Mouse (Mus musculus) olfactory bulb, adult 2 months (tissue): ENCODE measurements around the gene Noa1. TPM values are rescaled to one million over a fixed set of nuclear protein-coding genes. Genes with fewer than 3 reads are reported as not detected.

ENCODE experiments used
- H3K27ac ChIP-seq: fragments of 200-500 bp; 2 replicates; pipeline ENCODE4 v1.5.1; 2012; ENCODE audit warnings: low read depth, low read length; ENCODE audit not compliant: insufficient read depth
- H3K4me1 ChIP-seq: fragments of 200-500 bp; 2 replicates; pipeline ENCODE4 v1.6.1; 2012; ENCODE audit warnings: low read length; ENCODE audit not compliant: control insufficient read depth, insufficient read depth
- H3K4me3 ChIP-seq: fragments of 200-500 bp; 2 replicates; pipeline ENCODE4 v1.5.1; 2012; ENCODE audit warnings: mild to moderate bottlenecking, low read depth, low read length, moderate library complexity; ENCODE audit not compliant: insufficient read depth
- CTCF ChIP-seq: fragments of 200-500 bp; IDR thresholded peaks from 2 replicates; pipeline ENCODE4 v1.5.1; 2012; ENCODE audit warnings: low read depth, mild to moderate bottlenecking, low read length, moderate library complexity; ENCODE audit not compliant: insufficient read depth
- POLR2A ChIP-seq: fragments of 200-500 bp; IDR thresholded peaks from 2 replicates; pipeline ENCODE4 v1.6.1; 2012; ENCODE audit warnings: mild to moderate bottlenecking, low read depth, low read length, moderate library complexity; ENCODE audit not compliant: insufficient read depth
- WGBS: fragments of 180-500 bp; shearing (Covaris S2); methylation state at CpG from one replicate; pipeline ENCODE4 v1.1.7; 2018; 5-methylcytosine and 5-hydroxymethylcytosine counted together
- polyA plus RNA-seq: library from polyadenylated mRNA; stranded (reverse); fragments of >200 nt; gene quantifications from 2 replicates; pipeline ENCODE4 v1.2.4, GENCODE M21; 2012; ENCODE audit warnings: low replicate concordance; ENCODE audit not compliant: missing spikeins, insufficient read depth, insufficient read length

The Noa1 gene
- polyA plus RNA-seq, 1 experiment, result not detected

GRCm38 (mm10) chr5:77277204-77277603 lies 32.7 kb downstream of the Noa1 start:
- Histone ChIP-seq H3K27ac (no peak overlapping the region), H3K4me1 (no peaks in the 10 kb centered on the region), H3K4me3 (no peak overlapping the region)
- TF ChIP-seq POLR2A, result no peak
- no peak for TF ChIP-seq CTCF
- 86% methylated on average over 6 of the region's 6 CpGs for WGBS

GRCm38 (mm10) chr5:77275950-77276349 lies 33.9 kb downstream of the Noa1 start:
- 93% methylated on average over 5 of the region's 5 CpGs for WGBS
- Histone ChIP-seq H3K27ac (no peak overlapping the region), H3K4me1 (no peaks in the 10 kb centered on the region), H3K4me3 (no peak overlapping the region)
- no peak for TF ChIP-seq POLR2A
- no peak for TF ChIP-seq CTCF

- H3K27ac ChIP-seq, result no peak overlapping the region
- no peaks in the 10 kb centered on the region for H3K4me1 ChIP-seq
- no peak overlapping the region for H3K4me3 ChIP-seq
- 74% methylated on average over 7 of the region's 7 CpGs for WGBS
- TF ChIP-seq POLR2A (no peak), CTCF (no peak)
Observed at GRCm38 (mm10) chr5:77273151-77273550, 36.7 kb downstream of the Noa1 start.

GRCm38 (mm10) chr5:77269399-77269798 lies 40.5 kb downstream of the Noa1 start:
- H3K4me3 ChIP-seq, result no peak overlapping the region
- WGBS, result 86% methylated on average over 8 of the region's 8 CpGs
- TF ChIP-seq CTCF (no peak), POLR2A (no peak)
- H3K4me1 ChIP-seq, result 0 out of 2 replicates have a peak, but pooled peaks cover 2% of the 10 kb centered on the region
- H3K27ac ChIP-seq, result no peak overlapping the region

- Histone ChIP-seq H3K4me1 (0 out of 2 replicates have a peak, but pooled peaks cover 2% of the 10 kb centered on the region), H3K4me3 (no peak overlapping the region), H3K27ac (no peak overlapping the region)
- no peak for TF ChIP-seq POLR2A
- TF ChIP-seq CTCF, result no peak
- WGBS, result 96% methylated on average over 30 of the region's 30 CpGs
Observed at GRCm38 (mm10) chr5:77267957-77268624, 41.8 kb downstream of the Noa1 start.

GRCm38 (mm10) chr5:77267441-77267840 lies 42.4 kb downstream of the Noa1 start:
- Histone ChIP-seq H3K4me3 (no peak overlapping the region), H3K4me1 (0 out of 2 replicates have a peak, but pooled peaks cover 2% of the 10 kb centered on the region), H3K27ac (no peak overlapping the region)
- WGBS, result 69% methylated on average over 4 of the region's 4 CpGs
- TF ChIP-seq CTCF (no peak), POLR2A (no peak)

GRCm38 (mm10) chr5:77266886-77267401 lies 42.9 kb downstream of the Noa1 start:
- WGBS, result 18% methylated on average over 11 of the region's 11 CpGs
- TF ChIP-seq POLR2A (no peak), CTCF (no peak)
- 0 out of 2 replicates have a peak, but pooled peaks cover 2% of the 10 kb centered on the region for H3K4me1 ChIP-seq
- H3K4me3 ChIP-seq, result peak overlapping the region; percentile 70
- H3K27ac ChIP-seq, result no peak overlapping the region

- under 1% methylated on average over 87 of the region's 87 CpGs for WGBS
Observed at GRCm38 (mm10) chr5:77266066-77266885, 43.6 kb downstream of the Noa1 start.

GRCm38 (mm10) chr5:77265671-77266065 lies 44.2 kb downstream of the Noa1 start:
- H3K4me1 ChIP-seq, result 0 out of 2 replicates have a peak, but pooled peaks cover 2% of the 10 kb centered on the region
- H3K27ac ChIP-seq, result no peak overlapping the region
- H3K4me3 ChIP-seq, result peak overlapping the region; percentile 70
- no peak for TF ChIP-seq POLR2A
- TF ChIP-seq CTCF, result no peak
- WGBS, result 2% methylated on average over 52 of the region's 53 CpGs

More at GRCm38 (mm10) chr5:77266066-77266885, 43.6 kb downstream of the Noa1 start:
- Histone ChIP-seq H3K27ac (no peak overlapping the region), H3K4me3 (peak overlapping the region; percentile 70), H3K4me1 (0 out of 2 replicates have a peak, but pooled peaks cover 2% of the 10 kb centered on the region)
- TF ChIP-seq CTCF (no peak), POLR2A (no peak)
